Mouse (Mus musculus) left cerebral cortex, adult 11 months (tissue): Measurements from ENCODE around the gene Zc3h18.

Source experiments
- DNase-seq: peaks from one replicate; pipeline ENCODE4 v3.0.0; 2022; ENCODE audit warnings: low spot score

Gene Zc3h18

DNA sequence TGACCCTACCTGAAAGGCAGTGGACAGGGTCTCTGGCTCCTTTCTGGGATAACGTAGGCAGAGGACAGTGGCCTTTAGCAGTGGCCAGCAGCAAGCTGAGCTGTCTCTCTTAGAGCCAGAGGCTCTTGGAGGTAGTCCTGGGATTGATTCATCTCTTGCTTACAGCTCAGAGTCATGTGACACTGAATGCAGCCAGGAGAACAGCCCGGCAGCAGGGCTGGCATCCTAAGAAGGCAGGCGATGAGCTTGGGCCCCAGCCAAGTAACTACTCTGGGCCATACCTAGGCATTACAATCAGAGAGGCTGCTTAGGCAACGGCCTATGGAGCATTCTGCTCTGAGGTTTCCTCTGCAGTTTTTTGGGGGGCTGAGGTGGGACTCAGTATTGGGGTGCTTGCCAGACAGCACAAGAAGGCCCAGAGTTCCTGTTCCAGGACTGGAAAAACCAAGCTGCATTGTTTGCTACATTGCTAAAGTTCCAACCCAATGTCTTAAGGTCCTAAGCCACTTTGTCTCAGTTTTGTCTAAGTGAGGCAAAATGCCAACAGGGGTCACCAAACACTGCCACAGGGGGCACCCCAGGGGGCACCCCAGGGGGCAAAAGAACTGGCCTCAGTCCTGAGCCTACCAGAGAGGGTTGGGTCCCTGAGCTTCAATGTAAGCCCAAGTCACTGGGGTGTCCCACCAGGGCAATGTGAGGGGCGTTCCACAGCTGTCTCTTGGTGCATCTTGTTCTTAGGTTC, 28.4 kb upstream of the Zc3h18 start:
- no peak for DNase-seq

DNA sequence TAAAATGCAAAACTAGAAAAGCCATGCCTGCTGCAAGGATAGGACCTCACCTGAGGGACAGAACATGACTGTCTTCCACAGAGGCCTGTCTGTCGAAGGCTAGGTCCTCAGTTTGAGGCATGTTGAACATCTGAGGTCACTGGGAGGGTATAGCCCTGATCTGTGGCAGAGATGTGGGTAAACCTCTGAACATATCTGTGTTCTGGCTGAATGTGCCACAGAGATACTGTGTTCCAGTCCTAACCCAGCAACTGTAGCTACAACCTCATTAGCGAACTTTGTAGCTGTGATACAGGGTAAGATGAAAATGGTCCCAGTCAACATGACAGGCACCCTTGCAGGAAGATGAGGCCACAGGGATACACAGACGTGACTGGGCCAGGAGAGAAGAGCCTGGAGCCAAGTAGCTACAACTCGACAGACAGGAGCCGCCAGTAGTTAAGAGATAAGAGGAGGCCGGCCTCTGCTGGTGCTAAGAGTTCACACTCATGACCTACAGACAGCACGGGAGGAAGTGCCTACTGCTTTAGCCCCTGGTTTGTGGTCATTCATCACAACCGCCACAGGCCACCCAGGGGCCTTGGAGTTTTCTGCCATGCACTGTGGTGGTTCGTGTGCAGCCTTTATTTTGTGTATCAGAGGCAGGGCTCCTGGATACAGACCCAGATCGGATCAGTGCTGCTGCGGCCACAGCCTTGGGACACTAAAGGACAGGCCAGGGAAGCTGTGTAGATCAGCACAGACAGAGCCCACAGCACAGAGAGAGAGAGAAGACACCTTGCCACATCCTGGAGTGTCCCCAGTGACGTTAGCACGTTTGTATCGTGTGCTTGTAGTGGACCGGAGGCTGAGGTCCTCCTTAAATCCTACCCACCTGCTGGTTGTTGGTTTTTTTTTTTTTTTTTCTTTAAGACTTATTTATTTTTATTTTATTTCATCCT, 26.8 kb upstream of the Zc3h18 start:
- no peak for DNase-seq

DNA sequence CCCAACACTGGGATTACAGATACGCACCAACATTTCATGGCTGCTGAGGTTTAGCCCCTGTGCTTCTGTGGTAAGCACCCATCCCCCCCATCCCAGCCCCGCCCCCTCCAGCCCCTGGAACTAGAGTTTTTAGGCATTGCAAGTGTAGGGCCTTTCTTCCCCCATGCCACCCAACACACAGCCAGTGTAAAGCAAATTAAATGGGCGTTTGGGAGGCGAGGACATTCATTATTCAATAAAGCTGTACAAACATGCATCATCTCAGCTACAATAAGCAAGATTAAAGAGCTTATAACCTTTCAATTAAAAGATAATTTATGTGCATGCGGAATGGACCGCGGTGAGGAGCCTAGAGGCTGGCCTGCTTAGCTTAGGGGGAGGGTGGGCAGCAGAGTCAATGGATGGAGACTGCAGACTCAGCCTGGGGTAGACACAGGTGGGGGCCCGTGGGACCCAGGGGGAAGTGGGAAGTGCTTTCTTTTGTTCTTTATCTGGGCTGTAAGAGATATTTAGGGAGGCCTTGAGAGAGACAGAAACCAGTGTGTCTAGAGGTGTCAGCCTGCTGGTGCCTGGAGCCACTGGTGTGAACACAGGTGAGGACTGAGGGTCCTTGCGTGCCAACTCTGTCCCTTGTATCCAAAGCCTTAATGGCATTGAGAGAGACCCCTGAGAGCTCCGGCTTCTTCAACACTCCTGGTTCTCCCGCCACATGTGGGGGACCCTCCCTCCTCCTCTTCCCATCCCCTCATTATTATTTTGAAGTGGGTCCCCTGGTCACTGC, 25.9 kb upstream of the Zc3h18 start:
- no peak for DNase-seq

DNA sequence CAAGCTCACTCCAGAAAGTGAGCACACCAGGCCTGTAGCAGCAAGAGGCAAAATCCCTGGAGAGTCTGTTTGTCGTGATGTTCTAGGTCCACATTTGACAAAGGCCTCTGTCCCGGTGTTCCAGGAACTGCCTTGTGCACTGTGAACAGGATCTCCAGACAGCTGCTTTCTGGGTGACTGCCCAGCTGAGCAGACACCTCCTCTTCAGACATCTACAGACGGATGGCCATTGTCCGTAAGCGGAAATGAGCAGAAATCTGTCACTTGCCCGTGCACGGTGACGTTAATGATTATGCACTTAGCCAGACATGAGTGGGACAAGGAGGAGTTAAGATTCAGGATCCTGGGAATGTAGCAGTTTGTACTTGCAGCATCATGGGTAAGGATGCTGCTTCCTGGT, 22.3 kb upstream of the Zc3h18 start:
- no peak for DNase-seq

DNA sequence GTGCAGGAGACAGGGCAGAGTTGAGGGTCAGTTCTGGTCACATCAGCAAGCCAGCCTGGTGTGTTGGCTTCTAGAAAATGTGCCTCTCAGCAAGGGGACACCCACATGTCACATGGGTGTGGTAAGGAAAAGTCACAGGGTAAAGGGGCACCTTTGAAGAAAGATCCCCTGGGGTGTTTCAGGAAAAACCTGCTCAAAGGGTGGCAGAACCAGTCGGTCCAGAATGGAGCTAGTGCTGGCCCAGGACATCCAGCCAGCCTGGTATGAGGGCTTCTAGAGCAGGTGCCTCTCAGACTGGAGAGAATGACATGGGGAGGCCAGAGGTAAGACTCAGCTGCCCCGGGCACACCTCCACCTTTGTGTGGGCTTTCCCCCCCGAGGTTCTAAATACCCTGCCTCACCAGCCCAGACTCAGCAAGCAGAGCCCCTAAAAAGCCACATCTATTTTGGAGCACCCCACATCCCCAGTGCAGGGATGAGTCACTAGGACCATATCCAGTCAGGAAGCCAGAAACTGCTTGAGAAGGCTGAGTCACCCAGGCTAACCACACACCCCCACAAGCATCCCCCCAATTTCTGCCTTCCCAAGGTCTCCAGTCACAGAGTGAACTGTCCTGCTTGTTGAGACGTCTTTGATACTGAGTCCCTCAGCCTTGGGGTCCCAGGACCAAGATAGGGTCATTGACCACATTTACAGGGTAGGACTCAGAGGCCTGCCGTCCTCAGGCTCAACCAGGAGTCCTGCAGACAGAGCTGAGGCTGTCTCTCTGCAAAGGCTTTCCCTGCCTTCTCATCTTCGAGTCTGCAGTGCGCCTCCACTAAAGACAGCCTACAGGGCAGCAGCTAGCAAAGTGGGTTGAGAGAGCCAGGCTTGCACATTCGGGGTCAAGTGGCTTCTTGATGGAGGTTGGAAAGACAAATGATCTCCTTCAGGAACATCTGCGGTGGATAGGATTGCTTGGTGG, 20.5 kb upstream of the Zc3h18 start:
- DNase-seq, result no peak

DNA sequence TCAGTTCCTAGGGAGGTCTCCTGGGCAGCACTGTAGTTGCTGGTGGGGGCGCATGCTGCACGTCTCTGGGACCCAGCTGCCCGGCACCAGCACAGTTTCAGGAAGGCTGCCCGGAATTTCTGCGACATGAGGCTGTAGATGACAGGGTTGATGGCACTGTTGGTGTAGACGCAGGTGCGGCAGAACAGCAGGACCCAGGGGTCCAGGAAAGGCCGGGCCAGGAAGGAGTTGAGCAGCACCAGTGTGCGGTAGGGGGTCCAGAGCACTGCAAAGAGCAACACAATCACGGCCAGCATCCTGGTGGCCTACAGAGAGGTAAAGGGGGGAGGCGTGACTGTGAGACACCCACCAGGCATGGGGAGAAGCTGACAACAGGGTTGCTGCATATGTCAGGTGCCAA, 19.2 kb upstream of the Zc3h18 start:
- DNase-seq, result no peak

DNA sequence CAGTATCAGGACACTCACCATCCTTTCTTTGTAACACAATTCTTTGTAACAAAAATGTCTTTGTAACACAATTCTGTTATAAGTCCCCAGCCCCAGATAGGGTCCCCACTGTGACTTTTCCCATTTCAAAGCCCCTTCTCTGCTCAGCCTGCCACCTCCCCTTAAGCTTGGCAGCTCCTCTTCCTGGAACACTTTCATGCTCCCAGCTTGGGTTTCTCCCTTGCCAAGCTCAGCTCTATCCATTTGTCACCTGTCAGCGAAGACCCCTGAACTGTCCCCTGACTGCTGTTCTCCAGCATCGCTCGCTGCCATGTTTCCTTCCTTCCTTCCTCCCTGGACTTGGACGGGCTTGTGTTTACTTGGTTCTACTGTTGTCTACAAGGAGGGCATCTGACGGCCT, 18.8 kb upstream of the Zc3h18 start:
- DNase-seq, result no peak

DNA sequence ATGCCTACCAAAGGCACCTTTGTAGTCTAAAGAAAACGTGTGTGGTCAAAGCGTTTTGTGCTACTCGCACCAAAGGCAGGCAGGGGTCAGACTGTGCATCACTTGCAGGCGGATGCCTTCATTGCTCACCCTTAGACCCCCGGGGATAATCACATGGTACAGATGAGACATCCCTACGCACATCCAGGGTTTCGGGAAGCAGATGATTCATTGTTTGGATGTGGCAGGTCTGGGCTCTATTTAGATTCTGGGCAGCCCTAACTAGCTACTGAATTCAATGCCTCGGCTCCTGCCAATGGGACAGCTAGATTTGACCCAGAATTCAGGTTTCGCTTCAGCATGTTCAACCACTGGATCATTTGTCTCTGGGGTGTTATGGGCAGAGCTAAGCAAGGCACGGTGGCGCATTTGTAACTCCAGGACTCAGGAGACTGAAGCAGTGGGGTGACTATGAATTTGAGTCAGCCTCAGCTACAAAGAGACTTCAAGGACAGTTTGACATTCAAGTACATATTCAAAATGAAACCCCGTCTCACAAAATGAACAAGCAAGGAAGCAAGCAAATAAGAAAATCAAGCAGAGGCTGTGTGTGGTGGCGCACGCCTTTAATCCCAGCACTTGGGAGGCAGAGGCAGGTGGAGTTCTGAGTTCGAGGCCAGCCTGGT, 17.2 kb upstream of the Zc3h18 start:
- no peak for DNase-seq

DNA sequence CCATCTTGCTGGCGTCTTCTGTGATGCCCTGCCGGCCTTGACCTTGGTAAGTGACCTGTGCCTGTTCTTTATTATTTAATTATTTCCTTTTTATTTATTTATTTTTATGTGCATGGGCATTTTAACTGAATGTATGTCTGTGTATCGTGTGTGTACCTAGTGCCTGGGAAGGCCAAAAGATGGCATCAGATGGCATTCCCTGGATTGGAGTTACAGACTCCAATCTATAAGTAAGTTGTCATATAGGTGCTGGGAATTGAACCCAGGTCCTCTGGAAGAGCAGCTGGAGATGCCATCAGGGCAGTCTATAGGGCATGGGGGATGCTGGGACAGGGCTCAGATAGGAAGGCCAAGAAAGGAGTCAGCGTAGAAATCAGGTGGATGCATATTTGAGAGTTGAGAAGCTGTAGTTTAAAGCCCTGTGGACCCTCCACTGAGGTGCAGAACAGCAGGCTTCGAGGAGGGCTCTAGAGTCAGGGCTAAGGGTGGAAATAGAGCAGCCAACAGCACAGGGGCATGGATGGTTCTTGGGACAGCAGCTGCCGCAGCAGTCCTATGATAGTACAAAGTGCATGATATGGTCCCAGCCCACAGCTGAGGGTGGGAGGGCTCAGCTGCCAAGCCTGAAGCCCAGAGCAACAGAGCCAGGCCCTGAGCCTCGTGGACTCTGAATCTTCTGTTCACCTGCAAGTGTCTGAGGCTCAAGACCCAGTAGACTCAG, 15.6 kb upstream of the Zc3h18 start, which contains the start of gene Trhr2:
Gene Trhr2, minus strand, starts transcription at position 51 of the 721 bp plus-strand sequence.
- DNase-seq, result no peak

DNA sequence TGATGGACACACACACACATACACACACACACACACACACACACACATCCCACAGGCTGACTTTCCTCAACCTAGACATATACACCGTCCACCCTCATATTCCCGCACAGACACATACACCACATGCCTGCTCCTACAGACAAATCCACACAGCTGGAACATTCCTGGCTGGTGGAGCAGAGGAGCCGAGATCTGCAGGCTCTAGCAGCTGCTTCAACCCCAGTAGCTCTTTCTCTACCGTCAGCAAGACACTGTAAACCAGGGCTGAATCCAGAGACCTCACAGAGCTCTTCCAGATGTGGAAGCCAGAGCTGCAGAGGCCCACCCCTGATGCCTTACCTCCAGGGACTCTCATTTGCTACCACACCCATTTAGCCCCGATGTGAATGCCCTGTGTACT, 14.1 kb upstream of the Zc3h18 start:
- no peak for DNase-seq

DNA sequence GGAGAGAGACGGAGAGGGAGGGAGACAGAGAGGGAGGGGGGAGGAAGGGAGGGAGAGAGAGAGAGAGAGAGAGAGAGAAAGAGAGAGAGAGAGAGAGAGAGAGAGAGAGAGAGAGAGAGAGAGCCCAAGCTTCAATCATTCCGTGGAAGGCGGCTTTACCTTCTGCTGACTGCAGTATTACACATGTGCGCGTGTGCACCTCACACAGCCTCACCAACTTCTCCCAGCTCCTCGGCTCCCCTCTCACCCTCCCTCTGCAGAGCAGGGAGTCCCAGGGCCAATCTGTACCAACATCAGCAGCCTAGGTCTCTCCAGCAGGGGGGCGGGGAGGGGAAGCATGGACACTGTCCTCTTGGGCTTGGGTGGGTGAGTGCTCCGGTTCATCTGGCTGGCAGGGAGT, 13.4 kb upstream of the Zc3h18 start:
- no peak for DNase-seq

DNA sequence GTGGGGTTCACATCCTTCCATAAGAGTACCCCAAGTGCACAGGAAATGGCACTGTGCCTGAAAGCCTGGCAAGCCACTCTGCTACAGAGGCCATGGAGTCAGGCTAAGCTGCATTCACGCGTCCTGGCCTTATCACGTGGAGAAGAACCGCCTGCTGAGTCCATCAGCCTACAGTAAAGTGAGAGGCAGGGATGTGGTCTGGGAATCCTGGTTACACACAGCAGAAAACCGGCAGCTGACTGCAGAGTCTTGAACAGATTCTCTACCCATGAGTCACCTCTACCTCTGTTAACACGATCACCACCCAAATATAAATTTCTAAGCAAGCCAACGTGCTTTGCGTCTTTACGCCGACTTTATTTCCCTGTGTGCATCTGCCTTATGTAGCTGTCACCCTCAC, 7.9 kb upstream of the Zc3h18 start:
- DNase-seq, result no peak

DNA sequence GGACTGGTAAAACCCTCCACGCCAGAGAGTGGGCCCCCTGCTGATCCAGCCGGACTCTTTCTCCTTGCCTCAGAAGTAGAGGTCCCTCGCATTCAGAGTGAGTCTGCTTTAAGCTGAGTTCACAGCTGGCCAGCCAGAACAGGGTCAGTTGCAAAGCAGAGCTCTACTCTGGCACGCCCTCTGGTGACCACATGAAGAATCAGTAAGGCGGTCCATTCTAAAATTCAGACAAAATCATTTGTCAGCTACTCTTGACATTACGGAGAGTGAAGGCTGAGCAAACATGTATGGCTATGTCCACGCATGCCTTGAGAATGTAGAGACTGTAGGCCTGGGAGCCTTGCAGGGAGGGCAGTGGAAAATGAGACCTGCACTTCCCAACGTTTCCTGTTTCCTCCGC, 6.7 kb upstream of the Zc3h18 start:
- no peak for DNase-seq

DNA sequence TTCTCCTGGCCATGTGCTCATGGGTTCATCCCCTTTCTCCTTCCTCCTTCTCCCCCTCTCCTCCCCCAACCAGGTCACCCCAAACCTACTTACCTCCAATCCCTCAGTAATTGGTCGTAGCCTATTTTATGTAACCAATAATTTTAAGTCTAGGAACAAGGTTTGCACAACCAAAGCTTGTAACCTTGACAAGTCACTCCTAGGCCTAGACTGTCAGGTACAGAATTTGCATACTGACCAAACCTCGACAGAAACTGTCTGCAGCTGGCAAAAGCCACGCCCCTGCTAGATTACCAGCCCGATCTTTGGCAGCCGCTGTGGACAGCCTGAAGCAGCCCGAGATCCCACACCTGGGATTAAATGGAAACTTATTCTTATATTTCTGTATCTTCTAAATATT, 4.7 kb upstream of the Zc3h18 start:
- DNase-seq, result no peak

DNA sequence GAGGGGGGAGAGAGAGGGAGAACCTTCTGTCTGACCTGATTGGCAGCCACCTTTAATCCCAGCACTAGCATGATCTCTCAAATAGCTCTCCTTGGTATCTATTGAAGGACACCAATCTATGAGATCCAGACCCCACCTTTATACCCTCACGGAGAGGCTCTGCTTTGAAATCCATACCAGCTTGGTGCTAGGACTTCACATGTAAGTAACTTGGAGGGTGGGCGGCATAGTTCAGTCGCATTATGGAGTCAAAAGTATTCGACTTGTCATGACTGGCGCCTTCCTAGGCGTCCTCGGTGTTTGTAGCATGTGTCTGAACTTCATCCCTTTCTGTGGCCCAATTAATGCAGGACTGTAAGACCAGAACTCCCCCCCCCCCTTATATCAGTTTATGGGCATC, 1.1 kb upstream of the Zc3h18 start:
- no peak for DNase-seq

DNA sequence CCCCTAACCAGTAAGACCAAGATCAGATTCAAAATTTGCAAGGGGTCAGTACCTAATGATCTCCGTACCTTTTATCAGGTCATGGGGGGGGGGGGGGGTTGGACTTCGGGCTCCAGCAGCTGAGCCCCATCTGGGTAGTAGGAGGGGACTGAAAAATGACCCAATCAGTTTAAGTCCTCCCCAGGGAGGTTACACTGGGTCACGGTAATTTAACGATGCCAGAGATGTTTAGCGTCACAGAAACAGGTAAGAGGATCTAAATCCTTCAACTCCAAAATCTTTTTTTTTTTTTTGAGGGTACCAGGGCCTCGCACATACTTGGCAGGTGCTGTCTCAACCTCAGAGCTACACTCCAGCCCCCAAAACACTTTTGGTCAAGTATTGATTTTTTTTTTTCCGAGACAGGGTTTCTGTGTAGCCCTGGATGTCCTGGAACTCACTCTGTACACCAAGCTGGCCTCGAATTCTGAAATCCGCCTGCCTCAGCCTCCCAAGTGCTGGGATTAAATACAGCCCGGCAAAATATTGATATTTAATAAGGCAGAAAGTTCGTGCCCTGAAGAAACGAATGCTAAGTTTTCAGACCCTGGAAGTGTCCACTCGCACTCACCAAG, 551 bp upstream of the Zc3h18 start:
- DNase-seq, result no peak

DNA sequence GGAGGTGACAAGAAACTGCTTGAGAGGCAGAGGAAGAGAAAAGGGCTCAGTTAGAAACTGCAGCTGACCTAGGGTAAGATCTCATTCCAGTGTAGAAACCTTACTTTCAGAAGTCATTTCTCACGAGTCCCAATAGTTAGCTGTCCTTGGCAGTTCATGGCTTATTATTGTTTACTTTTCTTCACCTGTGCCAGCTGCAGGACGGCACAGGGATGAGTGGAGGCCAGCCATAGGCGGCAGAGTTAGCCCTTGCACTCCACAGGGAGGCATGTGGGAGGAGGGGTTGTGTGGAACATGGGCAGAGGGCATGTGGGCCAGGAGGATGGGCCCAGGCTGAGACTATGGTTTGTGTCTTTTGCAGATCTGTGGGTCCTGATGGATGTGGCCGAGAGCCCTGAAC, 6.6 kb downstream of the Zc3h18 start:
- no peak for DNase-seq

DNA sequence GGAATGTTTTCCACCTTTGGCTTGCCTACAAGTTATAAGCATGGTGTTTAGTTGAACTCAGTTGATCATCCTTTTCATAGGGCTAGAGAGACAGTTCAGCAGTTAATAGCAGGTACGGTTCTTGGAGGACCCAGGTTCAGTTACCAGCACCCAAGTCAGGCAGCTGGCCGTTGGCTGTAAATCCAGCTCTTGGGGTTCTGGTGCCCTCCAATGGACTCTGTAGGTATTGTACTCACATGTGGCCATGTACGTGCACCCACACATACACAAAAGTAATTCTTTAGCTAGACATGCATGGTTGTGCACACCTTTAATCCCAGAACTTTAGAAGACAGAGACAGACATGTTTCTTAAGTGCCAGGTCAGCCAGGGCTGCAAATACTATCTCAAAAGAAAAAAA, 12.9 kb downstream of the Zc3h18 start:
- no peak for DNase-seq

DNA sequence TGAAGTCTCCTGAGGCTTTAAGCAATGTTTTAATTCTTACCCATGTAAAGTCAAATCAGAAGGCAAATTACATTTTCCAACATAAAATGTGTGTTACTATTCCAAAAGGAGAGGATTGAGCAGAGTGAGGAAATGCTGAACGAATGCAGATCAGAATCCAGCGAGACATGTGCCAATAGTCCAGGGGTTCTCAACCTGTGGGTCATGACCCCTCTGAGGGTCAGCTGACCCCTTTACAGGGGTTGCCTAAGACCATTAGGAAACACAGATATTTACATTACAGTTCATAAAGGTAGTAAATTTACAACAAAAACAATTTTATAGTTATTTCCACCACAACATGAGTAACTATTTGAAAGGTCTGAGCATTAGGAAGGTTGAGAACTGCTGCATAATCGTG, 14.3 kb downstream of the Zc3h18 start:
- DNase-seq, result no peak

DNA sequence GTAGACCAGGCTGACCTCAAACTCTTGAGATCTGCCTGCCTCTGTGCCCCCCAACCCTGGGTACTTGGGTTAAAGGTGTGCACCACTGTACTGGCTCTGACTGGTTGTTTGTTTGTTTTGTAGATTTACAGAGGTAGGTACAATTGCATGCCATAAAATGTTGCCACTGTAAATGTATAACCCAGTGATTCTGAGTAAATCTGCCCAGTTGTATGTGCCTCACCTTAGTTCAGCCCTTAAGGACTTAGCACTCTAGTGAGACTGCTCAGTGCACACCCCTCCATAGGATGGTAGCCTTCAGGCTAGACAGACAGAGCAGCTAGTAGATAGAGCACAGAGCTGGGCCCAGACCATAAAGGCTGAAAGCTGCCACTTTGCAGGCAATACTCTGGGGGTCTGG, 17.3 kb downstream of the Zc3h18 start:
- no peak for DNase-seq
